Mouse (Mus musculus) MEL (cell line): ENCODE data around the gene Tcirg1.

Experiments
- CHD1 ChIP-seq: IDR thresholded peaks from 2 replicates; pipeline ENCODE4 v1.6.1; 2012; ENCODE audit warnings: low read depth, mild to moderate bottlenecking, inconsistent platforms, low read length, improper control_type of control experiment
- CTCF ChIP-seq, 3 experiments: IDR thresholded peaks in 2 of 3; conservative IDR thresholded peaks in 1 of 3; 2 replicates each; pipeline ENCODE4 v1.5.1; 2011 to 2012; ENCODE audit warnings: low read length in 3 of 3, low read depth in 2 of 3, mild to moderate bottlenecking in 2 of 3, improper control_type of control experiment in 1 of 3, inconsistent platforms in 1 of 3, mixed read lengths in 1 of 3, moderate library complexity in 1 of 3; ENCODE audit not compliant: control insufficient read depth in 1 of 3, insufficient read depth in 1 of 3, poor library complexity in 1 of 3, severe bottlenecking in 1 of 3
- EP300 ChIP-seq, 2 experiments: IDR thresholded peaks; 2 replicates each; pipeline ENCODE4 v1.6.1; 2011; ENCODE audit warnings: improper control_type of control experiment in 2 of 2, low read length in 2 of 2, low read depth in 1 of 2, mild to moderate bottlenecking in 1 of 2
- GATA1 ChIP-seq: IDR thresholded peaks from 2 replicates; pipeline ENCODE4 v1.6.1; 2011; ENCODE audit warnings: low read depth, low read length, improper control_type of control experiment
- HCFC1 ChIP-seq: IDR thresholded peaks from 2 replicates; pipeline ENCODE4 v1.6.1; 2012; ENCODE audit warnings: low read depth, mild to moderate bottlenecking, inconsistent platforms, low read length, improper control_type of control experiment, moderate library complexity
- KAT2A ChIP-seq: conservative IDR thresholded peaks from 2 replicates; pipeline ENCODE4 v1.6.1; 2012; ENCODE audit warnings: low read depth, low read length, improper control_type of control experiment, inconsistent platforms
- MAFK ChIP-seq: IDR thresholded peaks from 2 replicates; pipeline ENCODE4 v1.6.1; 2011; ENCODE audit warnings: low read depth, mild to moderate bottlenecking, low read length, improper control_type of control experiment, borderline replicate concordance
- MYB ChIP-seq: IDR thresholded peaks from 2 replicates; pipeline ENCODE4 v1.6.1; 2011; ENCODE audit warnings: mild to moderate bottlenecking, low read depth, low read length, improper control_type of control experiment
- NELFE ChIP-seq: IDR thresholded peaks from 2 replicates; pipeline ENCODE4 v1.6.1; 2011; ENCODE audit warnings: low read depth, low read length, improper control_type of control experiment
- NRF1 ChIP-seq: IDR thresholded peaks from 2 replicates; pipeline ENCODE4 v1.6.1; 2014; ENCODE audit warnings: low read depth, mild to moderate bottlenecking, inconsistent platforms, low read length, improper control_type of control experiment, moderate library complexity; ENCODE audit not compliant: poor library complexity, insufficient read depth, severe bottlenecking
- POLR2A ChIP-seq, 2 experiments: IDR thresholded peaks; 2 replicates each; pipeline ENCODE4 v1.6.1; 2011 to 2012; ENCODE audit warnings: low read length in 2 of 2, mild to moderate bottlenecking in 2 of 2, control low read depth in 1 of 2, improper control_type of control experiment in 1 of 2, low read depth in 1 of 2, moderate library complexity in 1 of 2; ENCODE audit not compliant: control insufficient read depth in 1 of 2, insufficient read depth in 1 of 2, poor library complexity in 1 of 2
- USF2 ChIP-seq, 2 experiments: IDR thresholded peaks; 2 replicates each; pipeline ENCODE4 v1.6.1; 2011 to 2012; ENCODE audit warnings: improper control_type of control experiment in 2 of 2, low read length in 2 of 2, borderline replicate concordance in 1 of 2, inconsistent platforms in 1 of 2, low read depth in 1 of 2, mild to moderate bottlenecking in 1 of 2; ENCODE audit not compliant: insufficient read depth in 1 of 2

DNA sequence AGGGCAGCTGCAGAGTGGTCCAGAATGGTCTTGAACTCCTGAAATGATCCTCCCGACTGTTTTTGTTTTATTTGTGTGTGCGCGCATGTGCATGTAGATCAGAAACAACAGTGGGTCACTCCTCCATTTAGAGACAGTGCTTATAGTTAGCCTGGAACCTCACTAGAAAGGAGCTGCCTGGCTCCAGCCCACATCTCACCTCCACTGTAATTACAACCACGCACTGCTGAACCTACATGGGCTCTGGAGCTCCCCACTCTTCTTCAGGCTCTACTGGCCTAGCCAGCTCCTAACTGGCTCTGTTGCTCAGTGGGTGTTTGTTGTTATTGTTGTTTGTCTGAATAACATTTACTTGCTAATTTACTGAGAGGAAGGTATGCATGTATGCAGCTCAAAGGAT lies 7.3 kb downstream of the Tcirg1 start:
- TF ChIP-seq POLR2A (IDR thresholded peaks at IDR 0.05; ENCODE audit: control insufficient read depth in 1 of 2, insufficient read depth in 1 of 2, low read depth in 1 of 2, low read length in 2 of 2, poor library complexity in 1 of 2) (no peak), EP300 (IDR thresholded peaks at IDR 0.05; ENCODE audit: low read depth in 1 of 2, low read length in 2 of 2) (no peak), MYB (no peak), CHD1 (no peak), NRF1 (no peak), CTCF (IDR thresholded peaks at IDR 0.05 in 2 of 3, conservative IDR thresholded peaks at IDR 0.05 in 1 of 3; ENCODE audit: control insufficient read depth in 1 of 3, insufficient read depth in 1 of 3, low read depth in 2 of 3, low read length in 3 of 3, poor library complexity in 1 of 3, severe bottlenecking in 1 of 3) (no peak), GATA1 (no peak), NELFE (no peak), MAFK (no peak), KAT2A (no peak), HCFC1 (no peak), USF2 (IDR thresholded peaks at IDR 0.05; ENCODE audit: borderline replicate concordance in 1 of 2, insufficient read depth in 1 of 2, low read depth in 1 of 2, low read length in 2 of 2) (no peak)
